Mouse (Mus musculus) brain, embryonic 14.5 days (tissue): ENCODE measurements around the gene Mettl26.
A peak's percentile ranks its signal among the peaks of the same experiment; 100 is the strongest.

Experiments
- CTCF ChIP-seq: fragments of 200-500 bp; IDR thresholded peaks from 2 replicates; pipeline ENCODE4 v1.5.1; 2012; ENCODE audit warnings: inconsistent platforms, mild to moderate bottlenecking, moderate library complexity, borderline replicate concordance; ENCODE audit not compliant: insufficient read depth, insufficient read length; ENCODE audit errors: extremely low read depth
- POLR2A ChIP-seq: fragments of 200-500 bp; IDR thresholded peaks from 2 replicates; pipeline ENCODE4 v1.6.1; 2012; ENCODE audit warnings: mild to moderate bottlenecking, inconsistent platforms, borderline replicate concordance; ENCODE audit not compliant: poor library complexity, insufficient read depth, insufficient read length, severe bottlenecking; ENCODE audit errors: extremely low read depth

GRCm38 (mm10) chr17:25885636-25886035, 10.8 kb downstream of the Mettl26 start:
- TF ChIP-seq CTCF (peak; percentile 48; the same call in 1 of the 2 replicates), POLR2A (no peak)
